Comparison of ENCODE assay signal across 8 mouse cellular contexts in the genomic region with DNA sequence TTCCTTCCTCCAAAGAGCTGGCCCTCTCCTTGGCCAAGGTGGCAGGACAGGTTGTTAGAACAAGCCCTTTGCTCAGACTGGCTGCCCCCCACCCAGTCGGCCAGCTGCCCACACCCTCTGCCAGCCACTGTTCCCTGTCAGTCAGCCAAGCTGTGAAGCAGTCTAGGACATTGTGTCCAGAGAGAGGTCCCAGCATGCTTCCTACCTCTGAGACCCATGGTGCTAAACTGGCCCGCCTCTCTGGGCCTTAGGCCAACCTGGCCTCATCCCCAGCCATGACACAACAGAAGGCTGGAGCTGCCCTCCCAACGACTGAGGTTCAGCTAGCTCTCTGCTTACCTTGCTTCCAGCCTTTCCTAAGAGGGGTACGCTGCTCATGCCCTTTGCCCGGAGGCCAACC. TPM values are rescaled to one million over a fixed set of nuclear protein-coding genes. Genes with fewer than 3 reads are reported as not detected.
DNase-seq lines count a peak whose midpoint lies in the region; ATAC-seq lines count a peak whose summit lies in the region.

No protein-coding gene starts in this region.

- no peaks in the 10 kb centered on the region for H3K9me3 ChIP-seq in heart, embryonic 14.5 days (ENCODE audit: control insufficient read depth, low read length)

- no peak overlapping the region for H3K4me2 ChIP-seq in heart, embryonic 14.5 days (ENCODE audit: low read length)

- no peak overlapping the region for H3K4me3 ChIP-seq in heart, embryonic 14.5 days (ENCODE audit: control insufficient read depth in 1 of 2, insufficient read depth in 1 of 2, low read depth in 1 of 2, low read length in 2 of 2)

- peak overlapping the region; percentile 34; the same call in 1 of the 2 replicates for H3K9ac ChIP-seq in heart, embryonic 14.5 days (ENCODE audit: low read length)

- peak overlapping the region; percentile 46 to 67 for H3K27ac ChIP-seq in heart, embryonic 14.5 days (replicated peaks in 1 of 2; ENCODE audit: control insufficient read depth in 1 of 2, insufficient read depth in 1 of 2, low read depth in 2 of 2, low read length in 2 of 2)

- peaks cover 22 to 34% of the 10 kb centered on the region in 2 experiments for H3K4me1 ChIP-seq in heart, embryonic 14.5 days (ENCODE audit: control insufficient read depth in 2 of 2, insufficient read depth in 2 of 2, low read length in 2 of 2)

- H3K27me3 ChIP-seq in heart, embryonic 14.5 days (ENCODE audit: control insufficient read depth, insufficient read depth, low read length): no peaks in the 10 kb centered on the region

- DNase-seq in urinary bladder, postnatal 25 days (ENCODE audit: low spot score): peak; percentile 54
- no peak for DNase-seq in urinary bladder, postnatal 10 days (ENCODE audit: low spot score)
- DNase-seq in cerebellum, postnatal 4 days (ENCODE audit: low spot score in 2 of 2): peak; percentile 41 to 82
- DNase-seq in layer of hippocampus, postnatal 10 days (ENCODE audit: low spot score in 2 of 2): peak; percentile 80 to 82
- DNase-seq in lung, postnatal 36 days: peak; percentile 95
- peak; percentile 84 for DNase-seq in testis, postnatal 14 days (ENCODE audit: low spot score)

- H3K36me3 ChIP-seq in heart, embryonic 14.5 days (ENCODE audit: control insufficient read depth, insufficient read depth, low read length): no peaks in the 10 kb centered on the region

- peak; percentile 82 for ATAC-seq in heart, embryonic 14.5 days (ENCODE audit: insufficient number of reproducible peaks, insufficient read depth, low FRiP score, low read depth)
- no peak for ATAC-seq in activated CD4-positive, CD25-positive, alpha-beta regulatory T cell, adult 4 months

- 44% methylated on average over 5 of the region's 5 CpGs for WGBS in heart, embryonic 14.5 days

RNA-seq across cellular contexts. Expression of a gene that starts 19.0 kb away (rescaled TPM):
- polyA plus RNA-seq in heart, embryonic 14.5 days (2014; fragmentation: Nextera tagmentation; extraction: Ambion mirVana): 10.3 and 12.4 TPM in 2 replicates
- total RNA-seq in layer of hippocampus, postnatal 10 days (2021): 10 to 100 TPM; 25.2 to 31.9 TPM
- 10 to 100 TPM; 25.8 to 45.6 TPM for polyA plus RNA-seq in activated CD4-positive, CD25-positive, alpha-beta regulatory T cell, adult 4 months (2017; shearing (Covaris generic))

RNA-seq across cellular contexts. Expression of a gene that starts 32.1 kb away (rescaled TPM):
- polyA plus RNA-seq in heart, embryonic 14.5 days (2014; fragmentation: Nextera tagmentation; extraction: Ambion mirVana): 103 and 106 TPM in 2 replicates
- 10 to 100 TPM; 44.9 to 49.2 TPM for total RNA-seq in layer of hippocampus, postnatal 10 days (2021)
- polyA plus RNA-seq in activated CD4-positive, CD25-positive, alpha-beta regulatory T cell, adult 4 months (2017; shearing (Covaris generic)): 100 to 1,000 TPM in 1 of 2 experiments, 10 to 100 TPM in 1; 91.8 to 102 TPM

RNA-seq across cellular contexts. Expression of a gene that starts 32.5 kb away (rescaled TPM):
- 571 and 598 TPM in 2 replicates for polyA plus RNA-seq in heart, embryonic 14.5 days (2014; fragmentation: Nextera tagmentation; extraction: Ambion mirVana)
- 100 to 1,000 TPM; 396 to 417 TPM for total RNA-seq in layer of hippocampus, postnatal 10 days (2021)
- 100 to 1,000 TPM in 1 of 2 experiments, 10 to 100 TPM in 1; 84.4 to 105 TPM for polyA plus RNA-seq in activated CD4-positive, CD25-positive, alpha-beta regulatory T cell, adult 4 months (2017; shearing (Covaris generic))

RNA-seq across cellular contexts. Expression of a gene that starts 37.4 kb away (rescaled TPM):
- polyA plus RNA-seq in heart, embryonic 14.5 days (2014; fragmentation: Nextera tagmentation; extraction: Ambion mirVana): 23.4 and 25.8 TPM in 2 replicates
- 100 to 1,000 TPM; 125 to 148 TPM for total RNA-seq in layer of hippocampus, postnatal 10 days (2021)
- 1 to 10 TPM; 5.2 to 7.3 TPM for polyA plus RNA-seq in activated CD4-positive, CD25-positive, alpha-beta regulatory T cell, adult 4 months (2017; shearing (Covaris generic))
